Mouse (Mus musculus) MEL (cell line): ENCODE measurements around the gene Slc36a3.

Experiments
- CTCF ChIP-seq, 3 experiments: IDR thresholded peaks in 2 of 3; conservative IDR thresholded peaks in 1 of 3; 2 replicates each; pipeline ENCODE4 v1.5.1; 2011 to 2012; ENCODE audit warnings: low read length in 3 of 3, low read depth in 2 of 3, mild to moderate bottlenecking in 2 of 3, improper control_type of control experiment in 1 of 3, inconsistent platforms in 1 of 3, mixed read lengths in 1 of 3, moderate library complexity in 1 of 3; ENCODE audit not compliant: control insufficient read depth in 1 of 3, insufficient read depth in 1 of 3, poor library complexity in 1 of 3, severe bottlenecking in 1 of 3
- EP300 ChIP-seq, 2 experiments: IDR thresholded peaks; 2 replicates each; pipeline ENCODE4 v1.6.1; 2011; ENCODE audit warnings: improper control_type of control experiment in 2 of 2, low read length in 2 of 2, low read depth in 1 of 2, mild to moderate bottlenecking in 1 of 2
- GABPA ChIP-seq: IDR thresholded peaks from 2 replicates; pipeline ENCODE4 v1.6.1; 2012; ENCODE audit warnings: low read depth, mild to moderate bottlenecking, inconsistent platforms, low read length, improper control_type of control experiment, moderate library complexity
- HCFC1 ChIP-seq: IDR thresholded peaks from 2 replicates; pipeline ENCODE4 v1.6.1; 2012; ENCODE audit warnings: low read depth, mild to moderate bottlenecking, inconsistent platforms, low read length, improper control_type of control experiment, moderate library complexity
- MXI1 ChIP-seq: IDR thresholded peaks from 2 replicates; pipeline ENCODE4 v1.6.1; 2011; ENCODE audit warnings: mild to moderate bottlenecking, low read depth, low read length, improper control_type of control experiment
- MYC ChIP-seq: IDR thresholded peaks from 2 replicates; pipeline ENCODE4 v1.6.1; 2011; ENCODE audit warnings: low read depth, mild to moderate bottlenecking, low read length, improper control_type of control experiment, moderate library complexity
- POLR2A ChIP-seq, 2 experiments: IDR thresholded peaks; 2 replicates each; pipeline ENCODE4 v1.6.1; 2011 to 2012; ENCODE audit warnings: low read length in 2 of 2, mild to moderate bottlenecking in 2 of 2, control low read depth in 1 of 2, improper control_type of control experiment in 1 of 2, low read depth in 1 of 2, moderate library complexity in 1 of 2; ENCODE audit not compliant: control insufficient read depth in 1 of 2, insufficient read depth in 1 of 2, poor library complexity in 1 of 2
- POLR2AphosphoS2 ChIP-seq: IDR thresholded peaks from 2 replicates; pipeline ENCODE4 v1.6.1; 2011; ENCODE audit warnings: low read length, improper control_type of control experiment
- SIN3A ChIP-seq: IDR thresholded peaks from 2 replicates; pipeline ENCODE4 v1.6.1; 2012; ENCODE audit warnings: low read length, improper control_type of control experiment, inconsistent platforms
- SMC3 ChIP-seq: IDR thresholded peaks from 2 replicates; pipeline ENCODE4 v1.6.1; 2011; ENCODE audit warnings: low read depth, low read length, improper control_type of control experiment
- ZNF384 ChIP-seq: IDR thresholded peaks from 2 replicates; pipeline ENCODE4 v1.6.1; 2012; ENCODE audit warnings: low read depth, mild to moderate bottlenecking, inconsistent platforms, low read length, improper control_type of control experiment

DNA sequence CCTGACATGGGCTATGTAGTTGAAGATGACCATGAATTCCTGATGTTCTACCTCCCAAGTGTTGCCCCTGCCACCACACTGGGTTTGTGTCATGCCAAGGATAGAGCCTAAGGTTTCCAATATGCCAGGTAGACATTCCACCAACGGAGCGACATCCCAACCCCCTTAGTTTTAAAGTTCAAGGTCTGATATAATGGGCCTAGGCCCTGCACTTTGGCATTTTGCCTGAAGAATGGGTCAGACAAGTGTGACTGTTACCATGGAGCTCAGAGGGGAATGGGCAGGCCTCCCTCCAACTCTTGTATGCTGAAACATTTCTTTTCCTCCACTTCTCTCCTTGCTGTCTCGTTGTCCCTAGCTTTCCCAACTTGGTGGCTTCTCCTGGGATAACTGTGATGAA, 48.3 kb downstream of the Slc36a3 start:
- TF ChIP-seq CTCF (IDR thresholded peaks at IDR 0.05 in 2 of 3, conservative IDR thresholded peaks at IDR 0.05 in 1 of 3; ENCODE audit: control insufficient read depth in 1 of 3, insufficient read depth in 1 of 3, low read depth in 2 of 3, low read length in 3 of 3, poor library complexity in 1 of 3, severe bottlenecking in 1 of 3) (no peak), GABPA (no peak), SMC3 (no peak), SIN3A (no peak), ZNF384 (no peak), POLR2A (IDR thresholded peaks at IDR 0.05; ENCODE audit: control insufficient read depth in 1 of 2, insufficient read depth in 1 of 2, low read depth in 1 of 2, low read length in 2 of 2, poor library complexity in 1 of 2) (no peak), POLR2AphosphoS2 (no peak), MYC (no peak), MXI1 (no peak), EP300 (IDR thresholded peaks at IDR 0.05; ENCODE audit: low read depth in 1 of 2, low read length in 2 of 2) (no peak), HCFC1 (no peak)
